Mouse (Mus musculus) CD4-positive, CD25-positive, alpha-beta regulatory T cell (primary cell): ENCODE results near the gene Irf5. TPM values are rescaled to one million over a fixed set of nuclear protein-coding genes. Genes with fewer than 3 reads are reported as not detected.

Source experiments
- polyA plus RNA-seq: library from polyadenylated mRNA; unstranded; fragments of 100-300 nt; shearing (Covaris generic); gene quantifications from one replicate; pipeline ENCODE4 v1.2.1, GENCODE M21; 2017

Irf5 gene
- 27.7 TPM for polyA plus RNA-seq

DNA sequence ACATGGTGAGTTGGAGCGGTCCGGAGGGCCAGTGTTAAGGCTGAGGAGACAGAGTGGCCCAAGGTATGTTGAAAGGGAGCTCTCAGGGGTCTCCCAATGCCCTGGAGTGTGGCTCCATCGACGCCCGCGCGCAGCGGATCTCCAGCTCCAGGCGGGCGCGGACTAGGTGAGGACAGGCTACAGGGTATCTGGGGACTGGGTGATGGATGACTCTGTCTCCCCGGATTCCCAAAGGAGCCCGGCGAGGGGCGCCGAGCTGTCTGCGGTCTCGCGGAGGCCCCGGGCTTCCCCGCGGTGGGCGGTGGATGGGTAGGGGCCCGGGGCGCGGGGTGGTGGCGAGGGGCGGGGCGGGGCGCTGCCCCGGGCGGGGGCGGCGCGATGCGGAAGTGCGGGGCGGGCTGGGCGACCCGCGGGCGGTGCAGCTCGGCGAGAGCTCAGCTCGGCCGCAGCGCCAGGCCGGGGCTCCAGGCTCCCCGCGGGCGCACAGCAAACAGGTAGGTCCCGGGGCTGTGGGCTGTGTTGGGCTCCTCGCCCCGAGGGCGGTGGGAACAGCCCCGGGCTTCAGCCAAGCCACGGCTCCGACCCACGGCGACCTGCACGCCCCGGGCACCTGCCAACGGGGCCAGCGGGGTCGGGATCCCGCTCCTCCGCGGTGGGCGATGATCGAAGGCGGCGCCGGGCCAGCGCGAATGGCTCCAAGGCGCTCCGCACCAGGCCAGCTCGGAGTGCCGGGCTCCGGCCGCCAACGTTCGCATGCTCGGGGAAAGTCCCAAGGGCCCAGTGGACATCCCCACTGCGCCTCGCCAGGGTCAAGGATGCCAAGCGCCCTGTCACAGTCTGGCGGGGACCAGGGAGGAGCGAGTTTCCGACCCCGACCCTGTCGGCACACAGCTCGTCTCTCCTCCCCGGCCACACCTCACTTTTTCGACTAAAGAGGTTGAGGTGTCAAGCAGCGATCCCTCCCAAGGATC lies at the start of gene Irf5:
TSS of gene Irf5 (plus strand) at position 345 of the 971 bp plus-strand sequence.

DNA sequence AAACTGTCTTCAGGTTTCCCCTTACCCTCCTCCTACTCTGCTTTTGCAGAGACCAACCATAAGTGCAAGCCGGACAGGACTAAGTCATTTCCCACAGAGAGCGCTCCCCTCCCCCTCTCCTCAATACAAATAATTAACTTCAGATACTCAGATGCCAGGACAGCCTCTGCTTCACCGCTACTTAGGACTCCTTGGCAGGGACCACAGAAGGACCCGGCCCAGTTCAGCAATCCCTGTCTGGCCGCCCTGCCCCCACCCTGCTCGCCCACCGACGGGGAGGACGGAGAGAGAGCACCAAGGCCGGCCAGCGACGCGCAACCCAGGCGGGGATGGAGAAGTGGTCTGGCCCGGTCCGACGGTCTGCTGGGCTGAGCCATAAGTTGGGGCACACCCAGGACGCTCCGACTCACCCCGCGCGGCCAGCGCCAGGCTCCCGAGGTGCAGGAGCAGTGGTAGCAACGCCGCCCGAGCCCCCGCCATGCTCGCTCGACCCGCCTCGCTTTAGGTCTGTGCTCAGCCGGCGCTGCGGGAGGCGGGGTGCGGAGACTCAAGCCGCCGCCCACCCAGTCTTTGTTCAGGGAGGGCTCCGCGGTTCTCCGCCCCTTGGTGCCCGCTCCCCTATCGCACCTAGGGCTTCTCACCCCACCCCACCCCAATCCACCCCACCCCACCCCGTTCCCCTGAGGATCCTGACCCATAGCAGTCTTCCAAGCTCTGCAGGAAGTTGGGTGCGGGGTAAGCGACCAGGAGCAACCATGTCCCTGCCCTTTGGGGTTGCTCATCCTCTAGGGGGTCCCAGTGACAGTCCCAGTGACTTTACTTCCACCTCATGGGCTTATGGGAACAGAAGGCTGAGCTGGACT lies 18.7 kb upstream of the Irf5 start, which contains the start of gene Kcp:
TSS of gene Kcp (minus strand) at position 506 of the 863 bp plus-strand sequence.

Other genes starting within 250 kb of the Irf5 start
- 0.92 TPM for gene Fam71f2, start 247.0 kb upstream of the Irf5 start, polyA plus RNA-seq
- not detected for gene Fam71f1, start 207.5 kb upstream of the Irf5 start, polyA plus RNA-seq
- gene Calu, start 178.6 kb upstream of the Irf5 start, polyA plus RNA-seq = 101 TPM
- 0.17 TPM for gene Opn1sw, start 138.2 kb upstream of the Irf5 start, polyA plus RNA-seq
- gene Ccdc136, start 130.3 kb upstream of the Irf5 start, polyA plus RNA-seq = 1.4 TPM
- 0.04 TPM for gene Flnc, start 93.4 kb upstream of the Irf5 start, polyA plus RNA-seq
- gene Atp6v1f, start 58.9 kb upstream of the Irf5 start, polyA plus RNA-seq = 342 TPM
- 0.43 TPM for gene Atp6v1fnb, start 55.2 kb upstream of the Irf5 start, polyA plus RNA-seq
- gene Kcp, start 18.7 kb upstream of the Irf5 start, polyA plus RNA-seq = 0.51 TPM
- 95.9 TPM for gene Tnpo3, start 83.3 kb downstream of the Irf5 start, polyA plus RNA-seq
- 0.18 TPM for gene Tspan33, start 167.6 kb downstream of the Irf5 start, polyA plus RNA-seq
- gene Smo, start 208.9 kb downstream of the Irf5 start, polyA plus RNA-seq = 0.95 TPM
- 192 TPM for gene Ahcyl2, start 241.4 kb downstream of the Irf5 start, polyA plus RNA-seq